Mouse (Mus musculus) limb, embryonic 11.5 days (tissue): ENCODE measurements around the gene Nlrc5. TPM values are rescaled to one million over a fixed set of nuclear protein-coding genes. Genes with fewer than 3 reads are reported as not detected.

ENCODE experiments used
- ATAC-seq: fragments of 200-750 bp; cut with Nextera tagmentation; 2 replicates; pipeline ENCODE4 v1.8.0; 2017; ENCODE audit warnings: low read depth; ENCODE audit not compliant: insufficient number of reproducible peaks, low FRiP score, low TSS enrichment
- DNase-seq: peaks from one replicate; pipeline ENCODE4 v3.0.0-alpha.2; 2015; ENCODE audit warnings: low spot score
- H3K27ac ChIP-seq: fragments of 300-500 bp; sonication (generic); replicated peaks from 2 replicates; pipeline ENCODE4 v1.5.1; 2014; ENCODE audit warnings: low read depth, mild to moderate bottlenecking, low read length
- H3K27me3 ChIP-seq: fragments of 300-500 bp; sonication (generic); 2 replicates; pipeline ENCODE4 v1.6.1; 2014; ENCODE audit warnings: mild to moderate bottlenecking, low read length, mixed read lengths; ENCODE audit not compliant: control insufficient read depth, insufficient read depth
- H3K36me3 ChIP-seq: fragments of 300-500 bp; sonication (generic); 2 replicates; pipeline ENCODE4 v1.6.1; 2014; ENCODE audit warnings: mild to moderate bottlenecking, low read length, moderate library complexity, mixed read lengths; ENCODE audit not compliant: control insufficient read depth, insufficient read depth
- H3K4me1 ChIP-seq: fragments of 300-500 bp; sonication (generic); 2 replicates; pipeline ENCODE4 v1.6.1; 2014; ENCODE audit warnings: low read length, mixed read lengths; ENCODE audit not compliant: control insufficient read depth, insufficient read depth
- H3K4me2 ChIP-seq: fragments of 300-500 bp; sonication (generic); 2 replicates; pipeline ENCODE4 v1.6.1; 2014; ENCODE audit warnings: low read depth, mild to moderate bottlenecking, moderate library complexity; ENCODE audit not compliant: severe bottlenecking
- H3K4me3 ChIP-seq: fragments of 300-500 bp; sonication (generic); 2 replicates; pipeline ENCODE4 v1.5.1; 2014; ENCODE audit warnings: low read depth, low read length
- H3K9ac ChIP-seq: fragments of 300-500 bp; sonication (generic); 2 replicates; pipeline ENCODE4 v1.6.1; 2014; ENCODE audit warnings: mild to moderate bottlenecking, low read length
- H3K9me3 ChIP-seq: fragments of 300-500 bp; sonication (generic); 2 replicates; pipeline ENCODE4 v1.6.1; 2016; ENCODE audit warnings: low read length; ENCODE audit not compliant: control insufficient read depth
- WGBS: fragments of 180-500 bp; shearing (Covaris S2); extraction: QIAGEN DNeasy Blood & Tissue Kit; methylation state at CpG from one replicate; pipeline ENCODE4 v1.1.7; 2014; 5-methylcytosine and 5-hydroxymethylcytosine counted together
- polyA plus RNA-seq: library from polyadenylated mRNA; unstranded; fragments of >200 nt; fragmentation: Nextera tagmentation; extraction: Ambion mirVana; gene quantifications from 2 replicates; pipeline ENCODE4 v1.2.1, GENCODE M21; 2014

The Nlrc5 gene
- polyA plus RNA-seq, 1 experiment from 2014 or later, result 0.24 TPM

DNA sequence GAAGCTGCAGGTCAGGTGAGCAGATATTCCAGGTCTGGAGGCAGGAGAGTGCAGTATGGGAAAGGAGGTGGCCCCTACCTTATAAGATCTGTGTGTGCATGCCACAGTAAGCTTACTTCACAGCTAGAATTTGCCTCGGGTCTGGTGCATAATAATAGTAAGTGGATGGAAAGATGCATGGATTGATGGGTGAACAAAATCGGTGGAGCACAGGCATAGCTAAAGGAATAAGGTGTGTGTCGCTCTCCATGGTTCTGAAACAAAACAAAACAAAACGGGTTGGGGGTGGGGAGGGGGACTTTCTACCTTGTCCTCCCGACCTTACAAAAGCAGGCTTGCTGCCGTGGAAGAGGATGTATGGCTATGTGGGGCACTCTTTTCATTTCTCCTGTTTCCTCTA is 47.9 kb downstream of the Nlrc5 start:
- no peaks in the 10 kb centered on the region for H3K9me3 ChIP-seq
- no peak for DNase-seq
- no peak overlapping the region for H3K9ac ChIP-seq
- no peaks in the 10 kb centered on the region for H3K27me3 ChIP-seq
- WGBS, result 9% methylated on average over 6 of the region's 6 CpGs
- no peak overlapping the region for H3K4me2 ChIP-seq
- no peaks in the 10 kb centered on the region for H3K36me3 ChIP-seq
- H3K4me1 ChIP-seq, result no peaks in the 10 kb centered on the region
- H3K27ac ChIP-seq, result no peak overlapping the region
- H3K4me3 ChIP-seq, result no peak overlapping the region
- ATAC-seq, result no peak

DNA sequence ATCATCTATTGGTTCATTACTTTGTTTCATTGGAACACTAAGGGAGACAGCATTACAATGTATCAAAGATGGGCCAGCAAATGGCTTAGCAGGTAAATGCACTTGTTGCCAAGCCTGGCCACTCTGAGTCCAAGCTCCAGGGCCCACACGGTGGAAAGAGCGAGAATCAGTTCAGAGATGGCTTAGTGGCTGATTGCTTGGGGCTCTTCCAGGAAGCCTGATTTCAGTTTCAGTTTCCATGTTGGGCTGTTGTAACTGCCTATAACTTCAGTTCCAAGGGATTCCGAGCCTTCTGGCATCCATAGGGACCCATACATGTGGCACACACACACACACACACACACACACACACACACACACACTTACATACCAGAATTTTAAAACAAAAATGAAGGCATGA is 51.1 kb downstream of the Nlrc5 start:
- no peaks in the 10 kb centered on the region for H3K4me1 ChIP-seq
- no peak overlapping the region for H3K4me3 ChIP-seq
- DNase-seq (no peak), ATAC-seq (no peak)
- H3K36me3 ChIP-seq, result no peaks in the 10 kb centered on the region
- H3K4me2 ChIP-seq, result no peak overlapping the region
- no peak overlapping the region for H3K9ac ChIP-seq
- 78% methylated on average over 3 of the region's 3 CpGs for WGBS
- no peak overlapping the region for H3K27ac ChIP-seq
- no peaks in the 10 kb centered on the region for H3K9me3 ChIP-seq
- no peaks in the 10 kb centered on the region for H3K27me3 ChIP-seq

DNA sequence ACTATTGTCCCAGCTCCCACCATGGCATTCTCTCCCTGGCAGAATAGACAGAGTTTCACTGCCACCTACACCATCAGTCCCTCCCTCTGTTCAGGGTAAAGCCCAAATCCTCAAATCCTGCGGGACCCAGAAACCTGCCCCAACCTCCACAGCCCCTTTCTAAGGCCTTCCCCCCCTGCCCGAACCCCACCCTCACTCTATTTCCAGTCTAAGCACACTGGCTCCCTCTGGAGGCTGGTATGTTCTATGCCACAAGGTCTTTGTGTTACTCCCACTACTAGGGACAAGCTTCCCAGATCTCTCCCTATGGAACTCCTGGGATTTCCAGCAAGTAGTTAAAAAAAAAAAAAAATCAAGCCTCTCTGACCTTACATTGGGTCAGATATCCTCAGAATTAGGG is 51.7 kb downstream of the Nlrc5 start:
- peak; percentile 45 for DNase-seq
- Histone ChIP-seq H3K9ac (no peak overlapping the region), H3K36me3 (no peaks in the 10 kb centered on the region), H3K4me1 (no peaks in the 10 kb centered on the region), H3K4me2 (no peak overlapping the region), H3K27me3 (no peaks in the 10 kb centered on the region), H3K27ac (no peak overlapping the region), H3K4me3 (no peak overlapping the region), H3K9me3 (no peaks in the 10 kb centered on the region)
- WGBS, result 30% methylated on average over 2 of the region's 2 CpGs
- no peak for ATAC-seq

DNA sequence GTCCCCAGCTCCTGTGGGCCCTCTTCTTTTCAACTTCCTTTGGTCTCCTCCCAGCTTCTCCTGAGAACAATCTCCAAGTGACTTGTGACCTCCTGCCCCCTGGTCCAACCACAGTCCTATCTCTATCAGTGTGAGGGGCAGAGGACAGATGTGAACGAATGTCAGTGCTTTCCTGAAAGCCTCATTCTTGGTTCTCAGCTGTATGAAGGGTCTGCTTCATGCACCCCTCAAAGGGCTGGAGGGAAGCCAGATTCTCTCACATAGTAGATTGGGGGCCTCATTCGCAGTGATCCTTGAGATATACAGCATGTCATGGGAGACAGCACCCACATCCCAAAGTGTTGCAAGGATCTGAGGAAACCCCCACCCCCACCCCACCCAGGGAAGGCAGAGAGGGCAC is 53.9 kb downstream of the Nlrc5 start:
- no peak overlapping the region for H3K27ac ChIP-seq
- no peak for DNase-seq
- H3K4me3 ChIP-seq, result no peak overlapping the region
- H3K9me3 ChIP-seq, result no peaks in the 10 kb centered on the region
- ATAC-seq, result no peak
- H3K4me1 ChIP-seq, result 0 out of 2 replicates have a peak, but pooled peaks cover 2% of the 10 kb centered on the region
- no peak overlapping the region for H3K9ac ChIP-seq
- H3K27me3 ChIP-seq, result no peaks in the 10 kb centered on the region
- WGBS, result 59% methylated on average over 2 of the region's 2 CpGs
- no peak overlapping the region for H3K4me2 ChIP-seq
- no peaks in the 10 kb centered on the region for H3K36me3 ChIP-seq

DNA sequence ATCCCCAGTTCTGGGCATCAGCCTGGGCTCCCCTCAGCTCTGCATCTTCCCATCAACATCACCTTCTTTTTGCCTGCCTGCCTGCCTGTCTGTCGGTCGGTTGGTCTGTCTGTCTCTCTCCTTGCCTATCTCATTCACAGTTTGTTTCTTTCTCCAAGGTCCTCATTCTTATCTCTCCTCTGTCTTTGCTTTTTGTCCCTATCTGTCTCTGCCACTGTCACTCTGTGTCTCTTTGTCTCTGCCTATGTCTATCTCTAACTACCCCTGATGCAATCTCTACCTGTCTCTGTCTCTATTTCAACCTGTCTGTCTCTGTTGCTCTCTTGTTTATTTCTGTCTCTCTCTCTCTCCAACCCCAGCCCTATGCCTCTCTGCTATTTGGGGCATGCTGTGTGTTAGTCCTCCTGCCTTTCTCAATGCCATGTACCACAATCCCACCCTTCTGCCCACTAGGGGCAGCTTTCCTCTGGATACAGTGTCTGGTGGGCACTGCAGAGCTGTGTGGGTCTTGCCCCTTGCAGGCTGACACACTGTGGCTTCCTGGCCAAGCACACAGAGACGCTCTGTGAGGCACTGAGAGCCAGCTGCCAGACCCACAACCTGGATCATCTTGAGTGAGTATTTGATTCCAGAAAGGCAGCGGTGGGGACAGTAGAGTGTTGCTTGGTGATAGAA is 55.8 kb downstream of the Nlrc5 start:
- 73% methylated on average over 4 of the region's 4 CpGs for WGBS
- Histone ChIP-seq H3K9ac (no peak overlapping the region), H3K4me1 (0 out of 2 replicates have a peak, but pooled peaks cover 2% of the 10 kb centered on the region), H3K36me3 (no peaks in the 10 kb centered on the region), H3K27me3 (no peaks in the 10 kb centered on the region), H3K9me3 (no peaks in the 10 kb centered on the region), H3K4me3 (no peak overlapping the region), H3K27ac (no peak overlapping the region), H3K4me2 (no peak overlapping the region)
- DNase-seq, result no peak
- ATAC-seq, result no peak

DNA sequence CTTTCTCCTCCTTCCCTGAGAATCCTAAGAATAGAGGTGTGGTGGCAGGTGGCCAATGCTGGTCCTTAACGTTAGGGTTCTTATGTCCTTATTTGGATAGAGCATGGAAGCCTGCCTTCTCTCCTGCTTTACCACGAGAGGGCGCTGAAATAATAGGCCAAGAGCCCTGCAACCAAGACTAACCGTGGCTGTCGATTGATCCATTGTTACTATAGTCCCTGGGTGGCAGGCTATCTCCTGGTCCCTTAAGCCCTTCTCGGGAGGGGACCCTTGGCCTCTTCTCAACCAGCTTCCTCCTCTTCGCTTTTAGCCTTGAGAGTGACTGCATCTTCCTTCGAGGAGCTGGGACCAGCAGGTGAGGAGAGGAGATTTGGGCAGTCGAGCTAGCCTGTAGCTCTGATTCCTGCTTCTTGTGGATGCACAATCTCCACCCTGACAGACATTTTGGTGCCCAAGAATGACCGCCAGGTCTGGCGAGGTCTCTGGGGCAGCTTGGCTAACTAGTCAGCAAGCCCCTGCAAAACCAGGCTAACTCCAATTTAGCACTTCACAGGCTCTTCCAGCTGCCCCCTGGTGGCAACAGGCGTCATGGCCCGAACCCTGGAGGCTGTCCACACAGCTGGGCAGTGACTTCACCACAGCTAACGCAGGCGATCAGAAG is 58.0 kb downstream of the Nlrc5 start:
- Histone ChIP-seq H3K27ac (no peak overlapping the region), H3K9ac (peak overlapping the region; percentile 43; the same call in 1 of the 2 replicates), H3K4me2 (peak overlapping the region; percentile 58)

DNA sequence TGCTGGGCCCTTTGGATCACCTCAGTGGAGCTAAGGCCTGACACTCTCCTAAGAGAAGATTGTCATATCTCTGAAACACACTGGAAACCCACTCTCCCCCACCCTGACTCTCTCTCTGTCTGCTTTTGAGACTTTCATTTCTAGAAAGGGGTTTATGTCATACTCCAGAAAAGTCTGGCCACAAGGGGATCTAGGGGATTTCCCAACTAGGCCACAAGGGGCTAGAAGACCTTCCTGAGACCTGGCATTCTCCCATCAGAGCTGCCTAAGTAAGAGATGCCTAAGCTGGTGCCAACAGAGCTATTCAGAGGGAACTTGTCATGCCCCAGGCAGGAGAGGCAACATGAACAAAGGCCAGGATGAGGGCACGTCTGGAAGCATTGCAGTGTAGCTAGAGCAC is 59.1 kb downstream of the Nlrc5 start:
- ATAC-seq, result no peak
- Histone ChIP-seq H3K9me3 (no peaks in the 10 kb centered on the region), H3K4me1 (0 out of 2 replicates have a peak, but pooled peaks cover 2% of the 10 kb centered on the region), H3K4me3 (no peak overlapping the region), H3K36me3 (no peaks in the 10 kb centered on the region), H3K27ac (no peak overlapping the region), H3K4me2 (no peak overlapping the region), H3K9ac (no peak overlapping the region), H3K27me3 (no peaks in the 10 kb centered on the region)
- 52% methylated on average over 1 of the region's 1 CpGs for WGBS
- no peak for DNase-seq

More for the DNA sequence above, 58.0 kb downstream of the Nlrc5 start:
- no peaks in the 10 kb centered on the region for H3K27me3 ChIP-seq
- WGBS, result 6% methylated on average over 15 of the region's 15 CpGs
- H3K36me3 ChIP-seq, result no peaks in the 10 kb centered on the region
- H3K9me3 ChIP-seq, result no peaks in the 10 kb centered on the region
- DNase-seq (peak; percentile 89), ATAC-seq (peak; percentile 73; the same call in 1 of the 2 replicates)
- peak overlapping the region; percentile 15; the same call in 1 of the 2 replicates for H3K4me3 ChIP-seq
- 0 out of 2 replicates have a peak, but pooled peaks cover 2% of the 10 kb centered on the region for H3K4me1 ChIP-seq

DNA sequence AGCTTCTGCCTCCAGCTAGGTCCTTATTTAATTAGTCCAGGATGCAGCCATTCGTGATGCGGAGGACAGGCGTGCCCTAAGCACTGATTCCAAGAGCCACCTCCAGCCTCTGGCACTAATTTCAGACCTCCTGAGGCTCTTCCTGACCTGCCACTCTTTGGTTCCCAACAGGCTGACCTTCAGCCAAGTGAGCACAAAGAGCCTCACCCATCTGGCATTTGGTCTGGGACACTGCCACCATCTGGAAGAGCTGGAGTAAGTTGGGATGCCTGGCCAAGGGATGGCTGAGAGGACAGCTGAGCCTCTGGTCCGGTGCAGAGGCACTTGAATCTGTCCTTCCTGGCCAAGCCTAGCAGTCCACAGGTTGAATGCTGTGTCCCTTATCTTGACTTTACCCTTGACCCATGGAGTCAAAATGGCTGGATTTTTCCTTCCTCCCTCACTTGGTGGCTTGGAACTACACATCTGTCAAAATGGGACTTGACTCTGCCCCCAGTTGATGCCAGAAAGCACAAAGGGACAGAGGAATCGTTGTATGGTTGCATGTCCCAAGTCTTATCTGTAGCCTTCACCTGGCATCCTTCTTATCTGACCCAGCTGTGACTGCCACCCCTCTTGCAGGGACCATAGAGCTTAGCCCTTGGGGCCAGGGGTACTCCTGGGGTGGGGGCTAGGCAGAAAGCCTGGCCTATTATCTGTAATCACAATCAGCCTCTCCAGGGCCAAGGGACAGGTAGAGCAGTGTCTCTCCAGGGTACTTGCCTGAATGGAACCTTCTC is 81.5 kb downstream of the Nlrc5 start:
- H3K9me3 ChIP-seq, result no peaks in the 10 kb centered on the region
- WGBS, result 53% methylated on average over 5 of the region's 5 CpGs
- H3K4me2 ChIP-seq, result no peak overlapping the region
- no peak for ATAC-seq
- no peaks in the 10 kb centered on the region for H3K27me3 ChIP-seq
- H3K27ac ChIP-seq, result no peak overlapping the region
- no peaks in the 10 kb centered on the region for H3K4me1 ChIP-seq
- no peak overlapping the region for H3K4me3 ChIP-seq
- no peak overlapping the region for H3K9ac ChIP-seq
- no peak for DNase-seq
- H3K36me3 ChIP-seq, result no peaks in the 10 kb centered on the region
